Mouse (Mus musculus) ES-Bruce4 (cell line): ENCODE results near the gene Cfap299. TPM values are rescaled to one million over a fixed set of nuclear protein-coding genes. Genes with fewer than 3 reads are reported as not detected.

ENCODE experiments used
- H3K27ac ChIP-seq: 2 replicates; pipeline ENCODE4 v1.5.1; 2012; ENCODE audit warnings: low read length, inconsistent platforms; ENCODE audit not compliant: insufficient read depth
- H3K27me3 ChIP-seq: 2 replicates; pipeline ENCODE4 v1.6.1; 2012; ENCODE audit warnings: mild to moderate bottlenecking, low read length, inconsistent platforms; ENCODE audit not compliant: control insufficient read depth, poor library complexity, insufficient read depth, severe bottlenecking
- H3K36me3 ChIP-seq: 2 replicates; pipeline ENCODE4 v1.6.1; 2012; ENCODE audit warnings: inconsistent platforms, mild to moderate bottlenecking, low read length, moderate library complexity; ENCODE audit not compliant: control insufficient read depth, poor library complexity, insufficient read depth, severe bottlenecking
- H3K4me1 ChIP-seq: one replicate; pipeline ENCODE4 v1.8.1; 2011; ENCODE audit warnings: low read length; ENCODE audit not compliant: control insufficient read depth, insufficient read depth
- H3K4me3 ChIP-seq: 2 replicates; pipeline ENCODE4 v1.5.1; 2011; ENCODE audit warnings: low read depth, mild to moderate bottlenecking, low read length
- H3K9ac ChIP-seq: 2 replicates; pipeline ENCODE4 v1.6.1; 2012; ENCODE audit warnings: low read depth, mild to moderate bottlenecking, inconsistent platforms; ENCODE audit not compliant: poor library complexity, severe bottlenecking
- H3K9me3 ChIP-seq: replicated peaks from 2 replicates; pipeline ENCODE4 v1.6.1; 2012; ENCODE audit warnings: mild to moderate bottlenecking, low read length, inconsistent platforms; ENCODE audit not compliant: control insufficient read depth, poor library complexity, insufficient read depth, severe bottlenecking
- CTCF ChIP-seq: IDR thresholded peaks from one replicate; pipeline ENCODE4 v1.8.1; 2011; ENCODE audit warnings: low read depth, low read length
- EP300 ChIP-seq: IDR thresholded peaks from 2 replicates; pipeline ENCODE4 v1.6.1; 2011; ENCODE audit warnings: low read depth, low read length; ENCODE audit not compliant: insufficient read depth
- POLR2A ChIP-seq: IDR thresholded peaks from one replicate; pipeline ENCODE4 v1.8.1; 2011; ENCODE audit warnings: low read length; ENCODE audit not compliant: insufficient read depth
- polyA plus RNA-seq: library from polyadenylated mRNA; stranded (reverse); fragments of >200 nt; gene quantifications from 2 replicates; pipeline ENCODE4 v1.2.4, GENCODE M21; 2011; ENCODE audit warnings: low read depth; ENCODE audit not compliant: missing spikeins, insufficient read depth, insufficient read length

Cfap299 gene
- 1.2 TPM in 1 of 2 replicates, not detected in the other for polyA plus RNA-seq

GRCm38 (mm10) chr5:98328848-98329624, at the start of gene Cfap299:
Gene Cfap299 (plus strand): TSS chr5:98329304.
- H3K9ac ChIP-seq = 0 out of 2 replicates have a peak within 1 kb of the TSS, but pooled peaks have one; percentile 16
- no peaks in the 10 kb centered on the region for H3K4me1 ChIP-seq

GRCm38 (mm10) chr5:98281993-98282392, 47.1 kb upstream of the Cfap299 start:
- Histone ChIP-seq H3K27ac (no peak overlapping the region), H3K4me3 (no peak overlapping the region), H3K4me1 (no peaks in the 10 kb centered on the region), H3K36me3 (no peaks in the 10 kb centered on the region), H3K9ac (no peak overlapping the region), H3K27me3 (no peaks in the 10 kb centered on the region), H3K9me3 (0 out of 2 replicates have a peak, but pooled peaks cover 3% of the 10 kb centered on the region)
- TF ChIP-seq POLR2A (no peak), CTCF (no peak)

More at GRCm38 (mm10) chr5:98328848-98329624, at the start of gene Cfap299:
- H3K36me3 ChIP-seq = no peaks in the 10 kb centered on the region
- no peaks in the 10 kb centered on the region for H3K9me3 ChIP-seq
- H3K4me3 ChIP-seq = peak within 1 kb of the TSS; percentile 95
- TF ChIP-seq POLR2A (no peak), EP300 (no peak), CTCF (peak; percentile 68)
- H3K27me3 ChIP-seq = no peaks in the 10 kb centered on the region; the same call in 1 of the 2 replicates
- no peak within 1 kb of the TSS for H3K27ac ChIP-seq

GRCm38 (mm10) chr5:98283696-98284478, 45.2 kb upstream of the Cfap299 start:
- TF ChIP-seq CTCF (no peak), EP300 (no peak), POLR2A (no peak)
- Histone ChIP-seq H3K9me3 (0 out of 2 replicates have a peak, but pooled peaks cover 3% of the 10 kb centered on the region), H3K4me3 (no peak overlapping the region), H3K27me3 (no peaks in the 10 kb centered on the region), H3K4me1 (no peaks in the 10 kb centered on the region), H3K27ac (no peak overlapping the region), H3K36me3 (no peaks in the 10 kb centered on the region), H3K9ac (no peak overlapping the region)

GRCm38 (mm10) chr5:98290642-98291041, 38.5 kb upstream of the Cfap299 start:
- Histone ChIP-seq H3K9ac (no peak overlapping the region), H3K27ac (no peak overlapping the region), H3K4me1 (no peaks in the 10 kb centered on the region), H3K27me3 (no peaks in the 10 kb centered on the region; the same call in 1 of the 2 replicates), H3K36me3 (no peaks in the 10 kb centered on the region), H3K9me3 (0 out of 2 replicates have a peak, but pooled peaks cover 3% of the 10 kb centered on the region), H3K4me3 (no peak overlapping the region)
- TF ChIP-seq EP300 (no peak), CTCF (no peak), POLR2A (no peak)

GRCm38 (mm10) chr5:98292388-98293048, 36.6 kb upstream of the Cfap299 start:
- Histone ChIP-seq H3K9me3 (no peaks in the 10 kb centered on the region), H3K27me3 (no peaks in the 10 kb centered on the region; the same call in 1 of the 2 replicates), H3K9ac (no peak overlapping the region), H3K36me3 (no peaks in the 10 kb centered on the region), H3K4me1 (no peaks in the 10 kb centered on the region), H3K27ac (no peak overlapping the region), H3K4me3 (no peak overlapping the region)
- TF ChIP-seq EP300 (no peak), CTCF (no peak), POLR2A (no peak)
